Mouse (Mus musculus): ENCODE measurements at regions not wholly inside any gene's neighbourhood (a gene's known extent, or its start where the extent isn't known, plus 50 kb on each side); places are given as distances from the start of the nearest gene placed in this dataset.

- H3K27ac ChIP-seq (ENCODE audit: low read depth, low read length) = no peak overlapping the region
- no peak overlapping the region for H3K9ac ChIP-seq (ENCODE audit: low read depth, low read length)
- no peaks in the 10 kb centered on the region for H3K4me1 ChIP-seq (ENCODE audit: control insufficient read depth, insufficient read depth, low read length)
- H3K9me3 ChIP-seq (replicated peaks; ENCODE audit: control insufficient read depth, low read length) = no peaks in the 10 kb centered on the region
- no peaks in the 10 kb centered on the region for H3K36me3 ChIP-seq (ENCODE audit: control insufficient read depth, insufficient read depth, low read length)
- no peak overlapping the region for H3K4me3 ChIP-seq (ENCODE audit: low read depth, low read length)
- no peak overlapping the region for H3K4me2 ChIP-seq
- ATAC-seq (replicated peaks; ENCODE audit: insufficient number of reproducible peaks, low FRiP score, low TSS enrichment) = no peak
- 23% methylated on average over 1 of the region's 1 CpGs for WGBS (ENCODE audit: insufficient replicate concordance)
- no peaks in the 10 kb centered on the region for H3K27me3 ChIP-seq (ENCODE audit: control insufficient read depth, insufficient read depth, low read length)
Measured at GRCm38 (mm10) chr13:71006117-71006516, 164.5 kb upstream of the Adamts16 start.

- no peak overlapping the region for H3K27ac ChIP-seq (ENCODE audit: low read depth, low read length)
- H3K4me1 ChIP-seq (ENCODE audit: control insufficient read depth, insufficient read depth, low read length) = no peaks in the 10 kb centered on the region
- H3K27me3 ChIP-seq (ENCODE audit: control insufficient read depth, insufficient read depth, low read length) = no peaks in the 10 kb centered on the region
- no peak overlapping the region for H3K4me2 ChIP-seq
- WGBS (ENCODE audit: insufficient replicate concordance) = 80% methylated on average over 3 of the region's 3 CpGs
- no peaks in the 10 kb centered on the region for H3K9me3 ChIP-seq (replicated peaks; ENCODE audit: control insufficient read depth, low read length)
- H3K4me3 ChIP-seq (ENCODE audit: low read depth, low read length) = no peak overlapping the region
- no peak overlapping the region for H3K9ac ChIP-seq (ENCODE audit: low read depth, low read length)
- ATAC-seq (replicated peaks; ENCODE audit: insufficient number of reproducible peaks, low FRiP score, low TSS enrichment) = no peak
- no peaks in the 10 kb centered on the region for H3K36me3 ChIP-seq (ENCODE audit: control insufficient read depth, insufficient read depth, low read length)
Measured at GRCm38 (mm10) chr13:71003517-71003916, 161.9 kb upstream of the Adamts16 start.

DNA sequence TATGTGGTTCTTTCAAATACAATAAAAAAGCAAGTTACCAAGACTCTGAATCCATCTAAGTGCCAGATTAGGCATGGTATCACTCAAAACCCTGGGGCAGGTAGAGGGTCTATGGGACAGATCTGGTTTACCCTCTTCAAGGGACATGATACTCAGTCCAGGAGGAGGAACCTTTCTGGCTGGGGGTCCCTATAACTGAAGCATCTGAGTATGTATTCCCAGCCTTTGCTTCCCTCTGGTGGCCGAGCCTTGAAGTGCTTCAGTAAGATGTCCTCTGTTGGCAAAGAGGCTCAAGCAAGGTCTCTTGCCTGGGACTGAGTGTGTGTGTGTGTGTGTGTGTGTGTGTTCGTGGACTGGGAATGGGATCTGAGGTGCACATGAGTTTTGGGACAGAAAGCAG is 159.7 kb upstream of the Adamts16 start:
- Histone ChIP-seq H3K9me3 (replicated peaks; ENCODE audit: control insufficient read depth, low read length) (no peaks in the 10 kb centered on the region), H3K4me3 (ENCODE audit: low read depth, low read length) (no peak overlapping the region), H3K27ac (ENCODE audit: low read depth, low read length) (no peak overlapping the region), H3K27me3 (ENCODE audit: control insufficient read depth, insufficient read depth, low read length) (no peaks in the 10 kb centered on the region), H3K9ac (ENCODE audit: low read depth, low read length) (no peak overlapping the region), H3K36me3 (ENCODE audit: control insufficient read depth, insufficient read depth, low read length) (no peaks in the 10 kb centered on the region), H3K4me2 (no peak overlapping the region), H3K4me1 (ENCODE audit: control insufficient read depth, insufficient read depth, low read length) (no peaks in the 10 kb centered on the region)
- WGBS (ENCODE audit: insufficient replicate concordance) = 4% methylated on average over 2 of the region's 2 CpGs
- no peak for ATAC-seq (replicated peaks; ENCODE audit: insufficient number of reproducible peaks, low FRiP score, low TSS enrichment)

DNA sequence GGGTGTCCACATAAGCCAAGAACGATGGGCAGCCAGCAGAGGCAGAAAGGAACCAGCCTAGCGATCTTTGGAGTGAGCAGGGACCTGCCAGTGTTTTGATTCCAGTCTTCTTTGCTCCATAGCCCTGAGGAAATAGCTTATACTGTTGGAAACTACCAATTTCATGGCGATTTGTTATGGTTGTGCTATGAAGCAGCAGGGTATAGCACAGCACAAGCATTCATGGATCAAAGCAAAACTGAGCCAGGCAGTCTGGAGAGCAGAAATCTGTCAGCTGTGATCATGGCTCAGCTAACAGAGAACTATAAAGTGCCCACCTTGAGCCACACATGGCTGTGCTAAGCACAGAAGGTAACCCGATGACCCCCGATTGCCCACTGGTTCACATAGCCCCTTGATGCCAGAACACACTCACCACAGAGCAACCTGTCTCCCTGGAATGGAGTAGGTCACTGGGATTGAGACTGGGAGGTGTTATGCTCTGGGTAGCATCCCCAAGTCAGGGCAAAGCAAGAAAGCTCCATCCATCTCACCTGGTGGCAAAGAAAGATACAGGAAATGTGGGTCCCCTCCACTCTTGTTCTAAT is 158.9 kb upstream of the Adamts16 start:
- Histone ChIP-seq H3K4me3 (ENCODE audit: low read depth, low read length) (no peak overlapping the region), H3K27ac (ENCODE audit: low read depth, low read length) (no peak overlapping the region), H3K9ac (ENCODE audit: low read depth, low read length) (no peak overlapping the region), H3K36me3 (ENCODE audit: control insufficient read depth, insufficient read depth, low read length) (no peaks in the 10 kb centered on the region), H3K9me3 (replicated peaks; ENCODE audit: control insufficient read depth, low read length) (no peaks in the 10 kb centered on the region), H3K4me2 (no peak overlapping the region), H3K27me3 (ENCODE audit: control insufficient read depth, insufficient read depth, low read length) (no peaks in the 10 kb centered on the region), H3K4me1 (ENCODE audit: control insufficient read depth, insufficient read depth, low read length) (no peaks in the 10 kb centered on the region)
- 65% methylated on average over 5 of the region's 5 CpGs for WGBS (ENCODE audit: insufficient replicate concordance)
- ATAC-seq (replicated peaks; ENCODE audit: insufficient number of reproducible peaks, low FRiP score, low TSS enrichment) = no peak

GRCm38 (mm10) chr13:70993522-70993921 is 151.9 kb upstream of the Adamts16 start:
- ATAC-seq (replicated peaks; ENCODE audit: insufficient number of reproducible peaks, low FRiP score, low TSS enrichment) = no peak
- WGBS (ENCODE audit: insufficient replicate concordance) = 65% methylated on average over 1 of the region's 1 CpGs

GRCm38 (mm10) chr13:70989999-70990645 is 148.5 kb upstream of the Adamts16 start:
- no peak overlapping the region for H3K9ac ChIP-seq (ENCODE audit: low read depth, low read length)
- 83% methylated on average over 10 of the region's 10 CpGs for WGBS (ENCODE audit: insufficient replicate concordance)
- H3K9me3 ChIP-seq (replicated peaks; ENCODE audit: control insufficient read depth, low read length) = no peaks in the 10 kb centered on the region
- no peaks in the 10 kb centered on the region for H3K4me1 ChIP-seq (ENCODE audit: control insufficient read depth, insufficient read depth, low read length)
- no peaks in the 10 kb centered on the region for H3K36me3 ChIP-seq (ENCODE audit: control insufficient read depth, insufficient read depth, low read length)
- no peak overlapping the region for H3K4me3 ChIP-seq (ENCODE audit: low read depth, low read length)
- H3K27me3 ChIP-seq (ENCODE audit: control insufficient read depth, insufficient read depth, low read length) = no peaks in the 10 kb centered on the region
- ATAC-seq (replicated peaks; ENCODE audit: insufficient number of reproducible peaks, low FRiP score, low TSS enrichment) = no peak
- H3K4me2 ChIP-seq = no peak overlapping the region
- no peak overlapping the region for H3K27ac ChIP-seq (ENCODE audit: low read depth, low read length)

More at GRCm38 (mm10) chr13:70993522-70993921, 151.9 kb upstream of the Adamts16 start:
- no peaks in the 10 kb centered on the region for H3K27me3 ChIP-seq (ENCODE audit: control insufficient read depth, insufficient read depth, low read length)
- no peak overlapping the region for H3K9ac ChIP-seq (ENCODE audit: low read depth, low read length)
- no peak overlapping the region for H3K27ac ChIP-seq (ENCODE audit: low read depth, low read length)
- no peak overlapping the region for H3K4me2 ChIP-seq
- no peaks in the 10 kb centered on the region for H3K4me1 ChIP-seq (ENCODE audit: control insufficient read depth, insufficient read depth, low read length)
- H3K36me3 ChIP-seq (ENCODE audit: control insufficient read depth, insufficient read depth, low read length) = no peaks in the 10 kb centered on the region
- H3K9me3 ChIP-seq (replicated peaks; ENCODE audit: control insufficient read depth, low read length) = no peaks in the 10 kb centered on the region
- no peak overlapping the region for H3K4me3 ChIP-seq (ENCODE audit: low read depth, low read length)

- H3K27me3 ChIP-seq (ENCODE audit: control insufficient read depth, insufficient read depth, low read length) = no peaks in the 10 kb centered on the region
- H3K36me3 ChIP-seq (ENCODE audit: control insufficient read depth, insufficient read depth, low read length) = no peaks in the 10 kb centered on the region
- 67% methylated on average over 1 of the region's 1 CpGs for WGBS (ENCODE audit: insufficient replicate concordance)
- H3K4me2 ChIP-seq = no peak overlapping the region
- no peak overlapping the region for H3K27ac ChIP-seq (ENCODE audit: low read depth, low read length)
- no peak for ATAC-seq (replicated peaks; ENCODE audit: insufficient number of reproducible peaks, low FRiP score, low TSS enrichment)
- H3K4me1 ChIP-seq (ENCODE audit: control insufficient read depth, insufficient read depth, low read length) = no peaks in the 10 kb centered on the region
- H3K9me3 ChIP-seq (replicated peaks; ENCODE audit: control insufficient read depth, low read length) = no peaks in the 10 kb centered on the region
- H3K9ac ChIP-seq (ENCODE audit: low read depth, low read length) = no peak overlapping the region
- H3K4me3 ChIP-seq (ENCODE audit: low read depth, low read length) = no peak overlapping the region
Measured at GRCm38 (mm10) chr13:70979344-70979743, 137.7 kb upstream of the Adamts16 start.

DNA sequence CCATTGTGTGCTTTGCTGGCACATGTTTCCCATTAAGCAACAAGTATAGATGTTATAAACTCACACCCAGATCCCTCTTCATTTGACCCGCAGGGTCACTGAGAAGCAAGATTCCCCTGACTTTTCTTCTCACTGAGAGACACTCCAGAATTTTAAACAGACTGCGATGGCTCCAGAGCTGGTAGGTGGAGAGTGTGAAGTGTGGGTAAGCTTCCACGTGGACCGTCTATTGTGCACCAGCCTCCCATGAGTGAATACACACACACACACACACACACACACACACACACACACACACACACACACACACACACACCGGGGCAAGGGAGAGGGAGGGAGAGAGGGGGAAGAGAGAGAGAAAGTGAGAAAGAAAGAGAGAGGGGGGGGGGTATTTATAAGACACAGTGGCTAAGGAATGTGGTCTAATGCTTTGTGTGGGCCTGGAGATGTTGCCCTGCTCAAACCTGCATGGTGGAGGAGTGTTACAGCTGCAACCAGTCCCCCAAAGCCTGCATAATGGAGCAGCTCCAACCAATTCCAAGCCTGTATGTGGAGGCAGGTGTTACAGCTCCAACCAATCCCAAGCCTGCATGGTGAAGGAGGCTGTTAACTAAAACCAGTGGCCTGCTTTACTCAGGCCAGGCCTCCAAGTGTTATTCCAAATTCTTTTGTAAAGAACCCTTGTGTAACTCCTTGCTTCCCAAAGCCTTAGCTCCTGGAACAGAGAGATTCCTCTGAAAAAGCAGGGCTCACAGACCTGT is 137.1 kb upstream of the Adamts16 start:
- no peaks in the 10 kb centered on the region for H3K36me3 ChIP-seq (ENCODE audit: control insufficient read depth, insufficient read depth, low read length)
- H3K27me3 ChIP-seq (ENCODE audit: control insufficient read depth, insufficient read depth, low read length) = no peaks in the 10 kb centered on the region
- no peaks in the 10 kb centered on the region for H3K4me1 ChIP-seq (ENCODE audit: control insufficient read depth, insufficient read depth, low read length)
- H3K4me3 ChIP-seq (ENCODE audit: low read depth, low read length) = no peak overlapping the region
- no peak overlapping the region for H3K27ac ChIP-seq (ENCODE audit: low read depth, low read length)
- WGBS (ENCODE audit: insufficient replicate concordance) = 77% methylated on average over 5 of the region's 5 CpGs
- H3K9ac ChIP-seq (ENCODE audit: low read depth, low read length) = no peak overlapping the region
- H3K9me3 ChIP-seq (replicated peaks; ENCODE audit: control insufficient read depth, low read length) = no peaks in the 10 kb centered on the region
- ATAC-seq (replicated peaks; ENCODE audit: insufficient number of reproducible peaks, low FRiP score, low TSS enrichment) = no peak
- no peak overlapping the region for H3K4me2 ChIP-seq
